Mouse (Mus musculus): ENCODE data around the gene Olfr12. TPM values are rescaled to one million over a fixed set of nuclear protein-coding genes. Genes with fewer than 3 reads are reported as not detected.

The Olfr12 gene
- polyA plus RNA-seq, 1 experiment: not detected

GRCm38 (mm10) chr1:92616046-92616445 lies 1.5 kb upstream of the Olfr12 start:
- no peak for TF ChIP-seq CTCF (IDR thresholded peaks at IDR 0.05; ENCODE audit: extremely low read depth, insufficient read depth, low read length)
- no peak for TF ChIP-seq POLR2A (IDR thresholded peaks at IDR 0.05; ENCODE audit: extremely low read depth, insufficient read depth, low read length)
- Histone ChIP-seq H3K4me1 (ENCODE audit: control insufficient read depth, insufficient read depth, low read length) (no peaks in the 10 kb centered on the region), H3K4me3 (ENCODE audit: insufficient read depth, low read length) (no peak overlapping the region), H3K27ac (ENCODE audit: insufficient read depth, low read length) (no peak overlapping the region)

GRCm38 (mm10) chr1:92618360-92618759 lies 772 bp downstream of the Olfr12 start:
- Histone ChIP-seq H3K4me3 (ENCODE audit: insufficient read depth, low read length) (no peak overlapping the region), H3K4me1 (ENCODE audit: control insufficient read depth, insufficient read depth, low read length) (no peaks in the 10 kb centered on the region), H3K27ac (ENCODE audit: insufficient read depth, low read length) (no peak overlapping the region)
- TF ChIP-seq POLR2A (IDR thresholded peaks at IDR 0.05; ENCODE audit: extremely low read depth, insufficient read depth, low read length) (no peak), CTCF (IDR thresholded peaks at IDR 0.05; ENCODE audit: extremely low read depth, insufficient read depth, low read length) (no peak)

- TF ChIP-seq POLR2A (IDR thresholded peaks at IDR 0.05; ENCODE audit: extremely low read depth, insufficient read depth, low read length) (no peak), CTCF (IDR thresholded peaks at IDR 0.05; ENCODE audit: extremely low read depth, insufficient read depth, low read length) (no peak)
- Histone ChIP-seq H3K27ac (ENCODE audit: insufficient read depth, low read length) (no peak overlapping the region), H3K4me1 (ENCODE audit: control insufficient read depth, insufficient read depth, low read length) (no peaks in the 10 kb centered on the region), H3K4me3 (ENCODE audit: insufficient read depth, low read length) (no peak overlapping the region)
Observed at GRCm38 (mm10) chr1:92628227-92628626, 10.6 kb downstream of the Olfr12 start.

GRCm38 (mm10) chr1:92632196-92632595 lies 14.6 kb downstream of the Olfr12 start:
- TF ChIP-seq CTCF (IDR thresholded peaks at IDR 0.05; ENCODE audit: extremely low read depth, insufficient read depth, low read length) (no peak), POLR2A (IDR thresholded peaks at IDR 0.05; ENCODE audit: extremely low read depth, insufficient read depth, low read length) (no peak)

GRCm38 (mm10) chr1:92632948-92633347 lies 15.4 kb downstream of the Olfr12 start:
- H3K27ac ChIP-seq (ENCODE audit: insufficient read depth, low read length): no peak overlapping the region
- TF ChIP-seq CTCF (IDR thresholded peaks at IDR 0.05; ENCODE audit: extremely low read depth, insufficient read depth, low read length) (no peak), POLR2A (IDR thresholded peaks at IDR 0.05; ENCODE audit: extremely low read depth, insufficient read depth, low read length) (no peak)
- H3K4me1 ChIP-seq (ENCODE audit: control insufficient read depth, insufficient read depth, low read length): peaks cover 4% of the 10 kb centered on the region
- H3K4me3 ChIP-seq (ENCODE audit: insufficient read depth, low read length): no peak overlapping the region

More at GRCm38 (mm10) chr1:92632196-92632595, 14.6 kb downstream of the Olfr12 start:
- Histone ChIP-seq H3K27ac (ENCODE audit: insufficient read depth, low read length) (no peak overlapping the region), H3K4me1 (ENCODE audit: control insufficient read depth, insufficient read depth, low read length) (0 out of 2 replicates have a peak, but pooled peaks cover 2% of the 10 kb centered on the region), H3K4me3 (ENCODE audit: insufficient read depth, low read length) (no peak overlapping the region)

GRCm38 (mm10) chr1:92633726-92634125 lies 16.1 kb downstream of the Olfr12 start:
- TF ChIP-seq CTCF (IDR thresholded peaks at IDR 0.05; ENCODE audit: extremely low read depth, insufficient read depth, low read length) (no peak), POLR2A (IDR thresholded peaks at IDR 0.05; ENCODE audit: extremely low read depth, insufficient read depth, low read length) (no peak)
- H3K4me3 ChIP-seq (ENCODE audit: insufficient read depth, low read length): no peak overlapping the region
- no peak overlapping the region for H3K27ac ChIP-seq (ENCODE audit: insufficient read depth, low read length)
- H3K4me1 ChIP-seq (ENCODE audit: control insufficient read depth, insufficient read depth, low read length): peaks cover 8% of the 10 kb centered on the region

- Histone ChIP-seq H3K4me3 (ENCODE audit: insufficient read depth, low read length) (no peak overlapping the region), H3K27ac (ENCODE audit: insufficient read depth, low read length) (no peak overlapping the region)
- no peak for TF ChIP-seq POLR2A (IDR thresholded peaks at IDR 0.05; ENCODE audit: extremely low read depth, insufficient read depth, low read length)
- TF ChIP-seq CTCF (IDR thresholded peaks at IDR 0.05; ENCODE audit: extremely low read depth, insufficient read depth, low read length): no peak
Observed at GRCm38 (mm10) chr1:92634569-92634968, 17.0 kb downstream of the Olfr12 start.

GRCm38 (mm10) chr1:92634976-92635599 lies 17.5 kb downstream of the Olfr12 start:
- Histone ChIP-seq H3K4me3 (ENCODE audit: insufficient read depth, low read length) (no peak overlapping the region), H3K27ac (ENCODE audit: insufficient read depth, low read length) (no peak overlapping the region), H3K4me1 (ENCODE audit: control insufficient read depth, insufficient read depth, low read length) (peaks cover 8% of the 10 kb centered on the region)
- no peak for TF ChIP-seq CTCF (IDR thresholded peaks at IDR 0.05; ENCODE audit: extremely low read depth, insufficient read depth, low read length)
- TF ChIP-seq POLR2A (IDR thresholded peaks at IDR 0.05; ENCODE audit: extremely low read depth, insufficient read depth, low read length): no peak

More at GRCm38 (mm10) chr1:92634569-92634968, 17.0 kb downstream of the Olfr12 start:
- peaks cover 8% of the 10 kb centered on the region for H3K4me1 ChIP-seq (ENCODE audit: control insufficient read depth, insufficient read depth, low read length)

- H3K27ac ChIP-seq (ENCODE audit: insufficient read depth, low read length): no peak overlapping the region
- TF ChIP-seq CTCF (IDR thresholded peaks at IDR 0.05; ENCODE audit: extremely low read depth, insufficient read depth, low read length): no peak
- TF ChIP-seq POLR2A (IDR thresholded peaks at IDR 0.05; ENCODE audit: extremely low read depth, insufficient read depth, low read length): no peak
Observed at GRCm38 (mm10) chr1:92636015-92636414, 18.4 kb downstream of the Olfr12 start.

GRCm38 (mm10) chr1:92636676-92637075 lies 19.1 kb downstream of the Olfr12 start:
- no peak for TF ChIP-seq CTCF (IDR thresholded peaks at IDR 0.05; ENCODE audit: extremely low read depth, insufficient read depth, low read length)
- no peak for TF ChIP-seq POLR2A (IDR thresholded peaks at IDR 0.05; ENCODE audit: extremely low read depth, insufficient read depth, low read length)
- Histone ChIP-seq H3K27ac (ENCODE audit: insufficient read depth, low read length) (no peak overlapping the region), H3K4me3 (ENCODE audit: insufficient read depth, low read length) (no peak overlapping the region), H3K4me1 (ENCODE audit: control insufficient read depth, insufficient read depth, low read length) (peaks cover 10% of the 10 kb centered on the region)

More at GRCm38 (mm10) chr1:92636015-92636414, 18.4 kb downstream of the Olfr12 start:
- Histone ChIP-seq H3K4me1 (ENCODE audit: control insufficient read depth, insufficient read depth, low read length) (peaks cover 10% of the 10 kb centered on the region), H3K4me3 (ENCODE audit: insufficient read depth, low read length) (no peak overlapping the region)

All from cortical plate, adult 2 months (tissue).